Mouse (Mus musculus) intestine, embryonic 14.5 days (tissue): ENCODE results near the gene Apoc2. TPM values are rescaled to one million over a fixed set of nuclear protein-coding genes. Genes with fewer than 3 reads are reported as not detected.
A peak's percentile ranks its signal among the peaks of the same experiment; 100 is the strongest.

Experiments used
- ATAC-seq: fragments of 200-750 bp; cut with Nextera tagmentation; replicated peaks from 2 replicates; pipeline ENCODE4 v1.8.0; 2017; ENCODE audit warnings: low read depth, moderate number of reproducible peaks, moderate TSS enrichment, moderate library complexity; ENCODE audit not compliant: low FRiP score, low TSS enrichment
- DNase-seq: peaks from one replicate; pipeline ENCODE4 v3.0.0-alpha.2; 2018; ENCODE audit warnings: low spot score
- H3K27ac ChIP-seq: fragments of 300-500 bp; sonication (generic); 2 replicates; pipeline ENCODE4 v1.5.1; 2014; ENCODE audit warnings: low read depth, mild to moderate bottlenecking, control low read depth
- H3K27me3 ChIP-seq: fragments of 300-500 bp; sonication (generic); replicated peaks from 2 replicates; pipeline ENCODE4 v1.6.1; 2014; ENCODE audit warnings: low read length, control low read depth; ENCODE audit not compliant: control insufficient read depth, insufficient read depth
- H3K36me3 ChIP-seq: fragments of 300-500 bp; sonication (generic); 2 replicates; pipeline ENCODE4 v1.6.1; 2014; ENCODE audit warnings: low read length, control low read depth; ENCODE audit not compliant: control insufficient read depth, insufficient read depth
- H3K4me1 ChIP-seq: fragments of 300-500 bp; sonication (generic); replicated peaks from 2 replicates; pipeline ENCODE4 v1.6.1; 2014; ENCODE audit warnings: low read length, control low read depth, mixed read lengths; ENCODE audit not compliant: control insufficient read depth, insufficient read depth
- H3K4me2 ChIP-seq: fragments of 300-500 bp; sonication (generic); 2 replicates; pipeline ENCODE4 v1.6.1; 2014; ENCODE audit warnings: low read length
- H3K4me3 ChIP-seq: fragments of 300-500 bp; sonication (generic); 2 replicates; pipeline ENCODE4 v1.5.1; 2014; ENCODE audit warnings: low read depth, low read length, control low read depth, mixed read lengths
- H3K9ac ChIP-seq: fragments of 300-500 bp; sonication (generic); 2 replicates; pipeline ENCODE4 v1.6.1; 2014; ENCODE audit warnings: mild to moderate bottlenecking, low read length
- H3K9me3 ChIP-seq: fragments of 300-500 bp; sonication (generic); 2 replicates; pipeline ENCODE4 v1.6.1; 2016; ENCODE audit warnings: low read length, control low read depth; ENCODE audit not compliant: control insufficient read depth
- WGBS: fragments of 180-500 bp; shearing (Covaris S2); extraction: QIAGEN DNeasy Blood & Tissue Kit; methylation state at CpG from one replicate; pipeline ENCODE4 v1.1.7; 2014; 5-methylcytosine and 5-hydroxymethylcytosine counted together
- polyA plus RNA-seq: library from polyadenylated mRNA; unstranded; fragments of >200 nt; fragmentation: Nextera tagmentation; extraction: Ambion mirVana; gene quantifications from 2 replicates; pipeline ENCODE4 v1.2.1, GENCODE M21; 2014

Gene Apoc2
- polyA plus RNA-seq, 1 experiment from 2014 or later = 13.7 TPM

DNA sequence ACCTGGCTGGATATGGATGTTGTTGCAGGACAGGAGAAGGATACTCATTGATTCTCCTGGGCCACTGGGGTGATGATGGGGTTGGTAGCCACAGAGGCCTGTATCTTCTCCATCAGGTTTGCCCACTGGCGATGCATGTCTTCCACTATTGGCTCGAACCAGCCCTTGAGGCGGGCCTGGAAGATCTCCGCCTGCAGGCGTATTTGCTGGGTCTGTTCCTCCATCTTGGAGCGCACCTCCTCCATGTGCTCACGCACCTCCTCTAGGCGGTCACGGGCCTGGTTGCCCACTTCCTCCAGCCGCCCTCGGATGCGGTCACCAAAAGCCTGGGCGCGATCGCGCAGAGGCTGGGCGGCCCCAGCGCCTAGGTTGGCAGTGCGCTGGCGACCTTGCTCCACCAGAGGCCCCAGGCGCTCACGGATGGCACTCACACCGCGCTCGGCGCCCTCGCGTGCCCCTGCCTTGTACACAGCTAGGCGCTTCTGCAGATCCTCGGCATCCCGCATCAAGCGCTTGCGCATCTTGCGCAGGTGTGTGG lies 18.7 kb upstream of the Apoc2 start:
- H3K9me3 ChIP-seq = no peaks in the 10 kb centered on the region
- no peak overlapping the region for H3K4me2 ChIP-seq
- H3K4me1 ChIP-seq = peaks cover 25% of the 10 kb centered on the region
- WGBS = 96% methylated on average over 34 of the region's 34 CpGs
- H3K27ac ChIP-seq = no peak overlapping the region
- H3K27me3 ChIP-seq = no peaks in the 10 kb centered on the region
- no peak for ATAC-seq
- no peak overlapping the region for H3K4me3 ChIP-seq
- no peak overlapping the region for H3K9ac ChIP-seq
- no peak for DNase-seq
- no peaks in the 10 kb centered on the region for H3K36me3 ChIP-seq

DNA sequence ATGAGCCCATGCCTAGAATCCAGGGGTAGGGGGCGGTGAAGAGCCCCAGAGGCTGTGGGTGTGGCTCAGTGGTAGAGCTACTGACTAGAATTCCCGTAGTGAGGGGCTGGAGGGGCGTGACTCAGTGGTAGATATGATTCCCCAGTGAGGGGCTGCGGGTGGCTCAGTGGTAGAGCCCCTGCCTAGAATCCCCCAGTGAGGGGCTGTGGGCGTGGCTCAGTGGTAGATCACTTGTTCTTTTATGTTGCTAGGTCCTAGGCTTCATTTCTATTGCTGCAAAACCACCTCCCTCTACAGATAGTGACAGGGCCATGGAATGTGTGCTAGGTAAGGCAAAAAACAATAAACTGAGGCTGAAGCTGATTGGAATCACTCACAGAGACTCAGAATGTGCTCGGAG lies 18.1 kb upstream of the Apoc2 start:
- Histone ChIP-seq H3K27me3 (no peaks in the 10 kb centered on the region), H3K9me3 (no peaks in the 10 kb centered on the region), H3K4me3 (no peak overlapping the region), H3K27ac (no peak overlapping the region), H3K9ac (no peak overlapping the region), H3K36me3 (no peaks in the 10 kb centered on the region), H3K4me1 (peaks cover 24% of the 10 kb centered on the region), H3K4me2 (no peak overlapping the region)
- ATAC-seq = no peak
- DNase-seq = no peak
- 83% methylated on average over 6 of the region's 6 CpGs for WGBS

DNA sequence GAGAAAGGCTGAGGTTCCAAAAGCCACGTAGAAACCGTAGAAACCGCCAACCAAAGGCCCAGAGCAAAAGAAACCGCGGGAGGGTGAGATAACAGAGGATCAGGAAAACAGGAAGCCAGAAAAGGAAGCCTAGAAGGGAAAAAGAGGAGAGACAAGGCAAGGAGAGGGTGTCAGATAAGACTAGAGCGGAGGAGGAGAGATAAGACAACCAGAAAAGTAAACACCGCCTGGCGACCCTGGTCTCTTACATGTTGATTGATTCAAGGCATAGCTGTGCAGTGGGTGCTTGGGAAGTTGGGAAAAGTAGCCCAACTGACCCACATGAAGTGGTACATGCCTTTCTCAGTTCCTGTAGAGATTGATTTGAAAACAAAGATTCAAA lies 17.5 kb upstream of the Apoc2 start:
- no peaks in the 10 kb centered on the region for H3K36me3 ChIP-seq
- H3K9me3 ChIP-seq = no peaks in the 10 kb centered on the region
- no peak overlapping the region for H3K4me3 ChIP-seq
- 27% methylated on average over 8 of the region's 8 CpGs for WGBS
- DNase-seq (no peak), ATAC-seq (no peak)
- H3K4me1 ChIP-seq = peaks cover 21% of the 10 kb centered on the region
- H3K27ac ChIP-seq = peak overlapping the region; percentile 17
- no peaks in the 10 kb centered on the region for H3K27me3 ChIP-seq
- no peak overlapping the region for H3K4me2 ChIP-seq
- H3K9ac ChIP-seq = no peak overlapping the region

DNA sequence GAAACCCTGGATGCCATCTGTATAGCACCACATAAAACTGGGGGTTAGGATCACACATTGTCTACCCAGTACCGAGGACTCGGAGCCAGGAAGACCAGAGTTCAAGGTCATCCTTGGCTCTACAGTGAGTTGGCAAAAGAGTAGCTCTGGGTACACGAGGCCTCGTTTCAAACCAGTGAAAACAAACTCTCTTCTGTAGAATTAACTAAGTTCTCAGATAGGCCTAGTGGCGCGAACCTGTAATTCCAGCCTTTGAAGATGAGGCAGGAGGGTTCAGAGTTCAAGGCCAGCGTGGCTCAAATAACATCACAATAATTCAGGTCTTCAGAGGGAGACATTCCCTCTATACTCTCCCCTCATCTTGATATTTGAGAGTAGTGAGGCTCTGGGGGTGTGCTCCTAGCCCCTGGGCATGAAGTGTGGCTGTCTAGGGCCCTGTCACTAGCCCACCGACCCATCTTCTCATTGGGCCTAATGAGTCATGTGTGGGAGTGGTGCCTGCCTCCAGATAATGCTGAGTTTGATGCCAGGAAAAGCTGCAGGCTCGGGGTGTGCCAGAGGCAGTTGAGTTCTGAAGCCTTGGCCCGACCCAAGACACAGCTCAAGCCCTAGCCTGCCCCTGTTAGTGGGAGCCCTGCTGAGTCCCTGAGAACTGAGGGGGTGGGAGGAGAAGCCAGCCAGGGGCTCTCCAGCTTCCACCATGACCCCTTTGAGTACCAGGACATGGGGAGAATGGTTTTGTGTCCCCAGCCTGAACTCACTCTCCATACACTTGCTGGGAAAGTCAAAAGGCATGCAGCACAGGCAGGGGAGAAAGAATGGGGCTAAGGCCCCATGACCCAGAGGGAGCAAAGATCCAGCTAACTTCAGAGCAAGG lies 16.8 kb upstream of the Apoc2 start:
- no peak for ATAC-seq
- no peak overlapping the region for H3K9ac ChIP-seq
- no peaks in the 10 kb centered on the region for H3K27me3 ChIP-seq
- H3K4me3 ChIP-seq = no peak overlapping the region
- H3K27ac ChIP-seq = peak overlapping the region; percentile 17
- H3K4me1 ChIP-seq = peaks cover 21% of the 10 kb centered on the region
- no peaks in the 10 kb centered on the region for H3K36me3 ChIP-seq
- DNase-seq = no peak
- WGBS = 82% methylated on average over 10 of the region's 10 CpGs
- H3K9me3 ChIP-seq = no peaks in the 10 kb centered on the region
- no peak overlapping the region for H3K4me2 ChIP-seq

DNA sequence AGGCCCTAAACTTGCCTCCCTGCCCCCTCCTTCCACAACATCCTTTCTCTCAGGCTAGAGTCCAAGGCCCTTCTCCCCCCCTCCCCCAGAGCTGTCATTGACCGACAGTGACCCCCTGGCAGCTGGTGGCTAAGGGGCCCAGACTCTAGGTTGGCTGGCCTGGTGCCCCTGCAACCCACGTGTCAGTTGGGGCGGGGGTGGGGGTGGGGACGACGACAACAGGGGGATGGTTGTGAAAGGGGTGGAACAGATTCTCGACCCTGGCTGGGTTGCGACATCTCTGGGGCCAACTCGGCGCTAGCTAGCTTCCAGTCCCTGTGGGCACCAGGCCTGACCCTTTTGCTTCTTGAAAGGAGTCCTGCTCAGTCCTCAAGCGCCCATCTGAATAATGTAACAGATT lies 15.7 kb upstream of the Apoc2 start:
- Histone ChIP-seq H3K4me2 (no peak overlapping the region), H3K9me3 (no peaks in the 10 kb centered on the region), H3K36me3 (no peaks in the 10 kb centered on the region), H3K27ac (no peak overlapping the region), H3K4me1 (peaks cover 9% of the 10 kb centered on the region), H3K4me3 (no peak overlapping the region), H3K27me3 (no peaks in the 10 kb centered on the region), H3K9ac (no peak overlapping the region)
- DNase-seq (no peak), ATAC-seq (no peak; the same call in 1 of the 2 replicates)
- WGBS = 24% methylated on average over 10 of the region's 10 CpGs

DNA sequence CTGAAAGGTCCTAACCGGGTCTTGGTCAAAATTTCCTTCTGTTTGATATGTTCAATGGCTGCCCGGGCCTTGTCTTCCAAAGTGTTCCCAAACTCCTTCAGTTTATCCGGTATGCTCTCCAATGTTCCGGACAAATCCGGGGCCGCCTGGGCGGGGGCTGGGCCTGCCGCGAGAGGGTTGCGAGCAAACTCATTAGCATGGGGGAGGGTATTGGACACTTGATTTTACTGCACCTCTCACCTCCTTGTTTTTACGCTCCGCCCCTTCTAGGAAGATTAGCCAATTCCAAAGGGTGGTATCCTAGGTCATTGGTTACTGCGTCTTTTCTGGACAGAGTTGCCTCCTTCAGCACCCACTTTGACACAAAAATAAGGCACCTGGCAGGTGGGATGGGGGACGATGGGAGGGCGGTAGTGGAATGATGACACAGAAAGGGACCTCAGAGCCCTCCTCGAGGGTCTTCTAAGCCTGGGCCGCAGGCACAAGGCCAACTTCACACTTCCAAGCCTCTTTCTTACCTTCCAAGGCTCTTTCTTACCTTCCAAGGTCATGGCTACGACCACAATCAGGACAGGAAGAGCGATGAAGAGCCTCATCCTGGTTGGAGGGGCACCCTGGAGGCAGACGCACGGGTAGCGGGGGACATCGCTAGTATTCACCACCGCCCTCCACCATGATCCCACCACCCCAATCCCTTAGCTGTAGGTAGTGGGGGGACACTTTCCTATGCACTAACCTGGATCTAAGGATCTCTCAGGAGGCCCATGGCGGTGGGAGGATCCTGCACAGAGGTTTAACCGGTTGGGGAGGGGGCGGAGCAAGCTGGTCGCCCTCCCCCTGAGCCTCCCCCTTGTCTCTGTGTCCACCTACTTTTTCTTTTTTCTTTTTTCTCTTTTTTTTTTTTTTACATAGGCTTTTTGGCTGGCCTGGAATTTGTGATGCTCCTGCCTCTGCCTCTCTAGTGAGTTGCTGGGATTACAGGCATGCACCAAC lies 14.4 kb upstream of the Apoc2 start, which contains the start of gene Apoc1:
Gene Apoc1 (minus strand): TSS at position 788 of the 993 bp plus-strand sequence.
- H3K4me3 ChIP-seq = no peak within 1 kb of the TSS
- H3K4me2 ChIP-seq = no peak within 1 kb of the TSS
- no peaks in the 10 kb centered on the region for H3K9me3 ChIP-seq
- H3K36me3 ChIP-seq = no peaks in the 10 kb centered on the region
- H3K9ac ChIP-seq = 0 out of 2 replicates have a peak within 1 kb of the TSS, but pooled peaks have one; percentile 0
- no peak within 1 kb of the TSS for H3K27ac ChIP-seq
- 47% methylated on average over 28 of the region's 28 CpGs for WGBS
- no peak for ATAC-seq
- no peaks in the 10 kb centered on the region for H3K27me3 ChIP-seq
- no peak for DNase-seq
- H3K4me1 ChIP-seq = peaks cover 4% of the 10 kb centered on the region

DNA sequence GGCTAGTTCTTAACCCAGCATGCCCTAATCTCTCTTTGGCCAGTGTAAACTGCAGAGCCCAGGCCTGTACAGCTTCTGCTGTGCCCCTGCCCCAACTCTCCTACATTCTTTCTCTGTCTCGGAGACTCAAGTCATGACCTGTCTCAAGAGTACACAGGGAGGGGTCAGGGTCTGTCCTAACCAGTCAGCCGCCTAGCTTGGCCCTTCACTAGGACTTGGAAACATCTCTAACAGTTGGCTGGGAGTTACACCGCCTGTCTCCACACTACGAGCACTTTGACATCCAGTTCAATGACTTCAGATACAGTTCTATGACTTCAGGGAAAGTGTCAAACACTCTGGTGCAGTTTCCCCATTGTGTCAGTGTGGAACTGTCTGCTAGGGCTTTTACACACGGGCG lies 13.7 kb upstream of the Apoc2 start:
- no peak overlapping the region for H3K4me3 ChIP-seq
- no peak overlapping the region for H3K9ac ChIP-seq

DNA sequence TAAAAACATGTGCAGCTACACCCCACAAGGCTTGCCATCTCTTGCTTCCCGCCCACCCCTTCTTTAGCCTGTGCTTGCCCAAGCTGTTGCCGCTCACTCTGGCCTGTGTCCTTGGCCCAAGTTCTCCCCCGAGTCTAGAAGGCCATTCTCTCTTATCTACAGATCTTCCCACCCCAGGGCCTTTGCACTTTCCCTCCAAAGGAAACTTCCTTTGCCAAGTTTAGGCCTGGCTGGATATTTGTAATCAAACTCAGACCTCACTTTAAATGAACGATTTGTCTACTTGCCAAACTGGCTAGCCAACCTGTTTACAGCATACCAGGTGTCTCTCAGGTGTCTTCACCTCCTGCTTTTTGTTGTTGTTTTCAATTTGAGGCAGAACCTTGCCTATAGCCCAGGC lies 13.1 kb upstream of the Apoc2 start:
- Histone ChIP-seq H3K4me2 (no peak overlapping the region), H3K9me3 (no peaks in the 10 kb centered on the region), H3K9ac (no peak overlapping the region), H3K4me3 (no peak overlapping the region), H3K36me3 (no peaks in the 10 kb centered on the region), H3K27me3 (no peaks in the 10 kb centered on the region), H3K27ac (no peak overlapping the region), H3K4me1 (peaks cover 4% of the 10 kb centered on the region)
- ATAC-seq (no peak), DNase-seq (no peak)
- 84% methylated on average over 4 of the region's 4 CpGs for WGBS

More for the DNA sequence above, 13.7 kb upstream of the Apoc2 start:
- no peaks in the 10 kb centered on the region for H3K27me3 ChIP-seq
- ATAC-seq = no peak
- 74% methylated on average over 6 of the region's 6 CpGs for WGBS
- no peak for DNase-seq
- H3K27ac ChIP-seq = no peak overlapping the region
- H3K4me2 ChIP-seq = no peak overlapping the region
- H3K4me1 ChIP-seq = peaks cover 4% of the 10 kb centered on the region
- H3K9me3 ChIP-seq = no peaks in the 10 kb centered on the region
- no peaks in the 10 kb centered on the region for H3K36me3 ChIP-seq
